Mouse (Mus musculus) myocyte (in vitro differentiated cells): ENCODE results near the gene Fbxl12. TPM values are rescaled to one million over a fixed set of nuclear protein-coding genes. Genes with fewer than 3 reads are reported as not detected.

Experiments used
- H3K27me3 ChIP-seq: one replicate; pipeline ENCODE4 v1.6.1; 2011; ENCODE audit not compliant: control insufficient read depth, insufficient read depth, insufficient read length
- H3K36me3 ChIP-seq: one replicate; pipeline ENCODE4 v1.6.1; 2011; ENCODE audit not compliant: control insufficient read depth, insufficient read depth
- H3K4me2 ChIP-seq: one replicate; pipeline ENCODE4 v1.6.1; 2011; ENCODE audit warnings: low read depth, control low read depth
- H3K4me3 ChIP-seq: one replicate; pipeline ENCODE4 v1.5.1; 2011; ENCODE audit warnings: mild to moderate bottlenecking, control low read depth, moderate library complexity
- H3K79me2 ChIP-seq: one replicate; pipeline ENCODE4 v1.6.1; 2011; ENCODE audit not compliant: control insufficient read depth, insufficient read depth
- H3ac ChIP-seq: one replicate; pipeline ENCODE4 v1.6.1; 2011; ENCODE audit not compliant: control insufficient read depth, insufficient read length
- CEBPB ChIP-seq: IDR thresholded peaks from 2 replicates; pipeline ENCODE4 v1.6.1; 2011; ENCODE audit warnings: mild to moderate bottlenecking, moderate library complexity; ENCODE audit not compliant: poor library complexity, insufficient read depth, severe bottlenecking
- E2F4 ChIP-seq: IDR thresholded peaks from one replicate; pipeline ENCODE4 v1.6.1; 2011; ENCODE audit warnings: mild to moderate bottlenecking, control low read depth, moderate library complexity; ENCODE audit not compliant: insufficient read depth
- MAX ChIP-seq: IDR thresholded peaks from one replicate; pipeline ENCODE4 v1.6.1; 2011; ENCODE audit warnings: low read depth, mild to moderate bottlenecking, control low read depth
- MYOD1 ChIP-seq, 3 experiments: IDR thresholded peaks; one replicate each; pipeline ENCODE4 v1.6.1; 2011; ENCODE audit warnings: control low read depth in 2 of 3, low read depth in 2 of 3, mild to moderate bottlenecking in 2 of 3, moderate library complexity in 1 of 3; ENCODE audit not compliant: insufficient read length in 2 of 3, control insufficient read depth in 1 of 3
- MYOG ChIP-seq, 3 experiments: IDR thresholded peaks; one replicate each; pipeline ENCODE4 v1.6.1; 2011; ENCODE audit warnings: control low read depth in 2 of 3, low read depth in 2 of 3, mild to moderate bottlenecking in 2 of 3; ENCODE audit not compliant: insufficient read length in 2 of 3, control insufficient read depth in 1 of 3, insufficient read depth in 1 of 3
- POLR2A ChIP-seq: IDR thresholded peaks from one replicate; pipeline ENCODE4 v1.6.1; 2011; ENCODE audit warnings: low read depth, mild to moderate bottlenecking, control low read depth, moderate library complexity; ENCODE audit not compliant: insufficient read length
- POLR2AphosphoS2 ChIP-seq: IDR thresholded peaks from one replicate; pipeline ENCODE4 v1.6.1; 2011; ENCODE audit warnings: low read depth, control low read depth; ENCODE audit not compliant: insufficient read length
- REST ChIP-seq: IDR thresholded peaks from one replicate; pipeline ENCODE4 v1.6.1; 2011; ENCODE audit warnings: mild to moderate bottlenecking, control low read depth, moderate library complexity; ENCODE audit not compliant: insufficient read depth, insufficient read length
- SRF ChIP-seq: IDR thresholded peaks from one replicate; pipeline ENCODE4 v1.6.1; 2011; ENCODE audit warnings: low read depth; ENCODE audit not compliant: control insufficient read depth, insufficient read length
- TCF12 ChIP-seq: IDR thresholded peaks from one replicate; pipeline ENCODE4 v1.6.1; 2011; ENCODE audit warnings: mild to moderate bottlenecking, control low read depth; ENCODE audit not compliant: poor library complexity, insufficient read depth, severe bottlenecking
- TCF3 ChIP-seq: IDR thresholded peaks from one replicate; pipeline ENCODE4 v1.6.1; 2011; ENCODE audit warnings: low read depth, control low read depth; ENCODE audit not compliant: insufficient read length
- USF1 ChIP-seq: IDR thresholded peaks from one replicate; pipeline ENCODE4 v1.6.1; 2011; ENCODE audit warnings: low read depth, mild to moderate bottlenecking, control low read depth, moderate library complexity
- polyA plus RNA-seq: library from polyadenylated mRNA; unstranded; fragments of >200 nt; fragmentation: generic; extraction: Trizol; gene quantifications from one replicate; pipeline ENCODE4 v1.2.1, GENCODE M21; 2012; ENCODE audit warnings: missing spikeins

The Fbxl12 gene
- polyA plus RNA-seq, 1 experiment, result 10.6 TPM

GRCm38 (mm10) chr9:20677892-20678291 is 33.3 kb upstream of the Fbxl12 start:
- TF ChIP-seq USF1 (no peak), E2F4 (no peak), CEBPB (no peak), POLR2A (no peak)
- Histone ChIP-seq H3K79me2 (no peaks in the 10 kb centered on the region), H3K4me3 (no peak overlapping the region), H3K4me2 (no peak overlapping the region), H3K36me3 (no peaks in the 10 kb centered on the region), H3ac (no peak overlapping the region), H3K27me3 (peaks cover 13% of the 10 kb centered on the region)

- Histone ChIP-seq H3K4me2 (no peak overlapping the region), H3K79me2 (no peaks in the 10 kb centered on the region), H3K27me3 (peaks cover 9% of the 10 kb centered on the region), H3K4me3 (no peak overlapping the region), H3ac (no peak overlapping the region), H3K36me3 (no peaks in the 10 kb centered on the region)
- no peak for TF ChIP-seq E2F4
- TF ChIP-seq POLR2A, result no peak
- TF ChIP-seq TCF3, result no peak
- TF ChIP-seq USF1, result no peak
- TF ChIP-seq REST, result no peak
- TF ChIP-seq CEBPB, result no peak
- TF ChIP-seq MYOG (IDR thresholded peaks at IDR 0.05; ENCODE audit: control insufficient read depth in 1 of 3, insufficient read depth in 1 of 3, insufficient read length in 2 of 3, low read depth in 2 of 3), result no peak
- no peak for TF ChIP-seq POLR2AphosphoS2
- no peak for TF ChIP-seq MYOD1 (IDR thresholded peaks at IDR 0.05; ENCODE audit: control insufficient read depth in 1 of 3, insufficient read length in 2 of 3, low read depth in 2 of 3)
- no peak for TF ChIP-seq TCF12
- no peak for TF ChIP-seq MAX
- no peak for TF ChIP-seq SRF
Observed at GRCm38 (mm10) chr9:20672047-20672446, 27.5 kb upstream of the Fbxl12 start.

GRCm38 (mm10) chr9:20668065-20668464 is 23.5 kb upstream of the Fbxl12 start:
- no peak overlapping the region for H3K4me2 ChIP-seq
- no peak overlapping the region for H3K4me3 ChIP-seq
- H3K27me3 ChIP-seq, result no peaks in the 10 kb centered on the region
- H3ac ChIP-seq, result no peak overlapping the region
- H3K79me2 ChIP-seq, result no peaks in the 10 kb centered on the region
- no peaks in the 10 kb centered on the region for H3K36me3 ChIP-seq
- TF ChIP-seq TCF12, result no peak
- TF ChIP-seq POLR2AphosphoS2, result peak; percentile 68

- H3K79me2 ChIP-seq, result no peaks in the 10 kb centered on the region
- H3K4me3 ChIP-seq, result no peak overlapping the region
- no peak overlapping the region for H3K4me2 ChIP-seq
- no peaks in the 10 kb centered on the region for H3K36me3 ChIP-seq
- no peaks in the 10 kb centered on the region for H3K27me3 ChIP-seq
- H3ac ChIP-seq, result no peak overlapping the region
- no peak for TF ChIP-seq MAX
- peak; percentile 51 for TF ChIP-seq POLR2AphosphoS2
- no peak for TF ChIP-seq MYOD1 (IDR thresholded peaks at IDR 0.05; ENCODE audit: control insufficient read depth in 1 of 3, insufficient read length in 2 of 3, low read depth in 2 of 3)
Observed at GRCm38 (mm10) chr9:20666510-20667034, 22.0 kb upstream of the Fbxl12 start.

- H3K79me2 ChIP-seq, result no peaks in the 10 kb centered on the region
- no peak overlapping the region for H3K4me2 ChIP-seq
- H3K27me3 ChIP-seq, result no peaks in the 10 kb centered on the region
- TF ChIP-seq POLR2AphosphoS2 (peak; percentile 79), TCF12 (no peak), MYOD1 (IDR thresholded peaks at IDR 0.05; ENCODE audit: control insufficient read depth in 1 of 3, insufficient read length in 2 of 3, low read depth in 2 of 3) (no peak)
- no peak overlapping the region for H3K4me3 ChIP-seq
- no peaks in the 10 kb centered on the region for H3K36me3 ChIP-seq
- H3ac ChIP-seq, result no peak overlapping the region
Observed at GRCm38 (mm10) chr9:20665925-20666324, 21.4 kb upstream of the Fbxl12 start.

GRCm38 (mm10) chr9:20664982-20665637 is 20.5 kb upstream of the Fbxl12 start:
- H3K4me2 ChIP-seq, result no peak overlapping the region
- no peak overlapping the region for H3ac ChIP-seq
- no peaks in the 10 kb centered on the region for H3K36me3 ChIP-seq
- no peaks in the 10 kb centered on the region for H3K79me2 ChIP-seq
- H3K27me3 ChIP-seq, result no peaks in the 10 kb centered on the region
- H3K4me3 ChIP-seq, result no peak overlapping the region
- TF ChIP-seq MYOG (IDR thresholded peaks at IDR 0.05; ENCODE audit: control insufficient read depth in 1 of 3, insufficient read depth in 1 of 3, insufficient read length in 2 of 3, low read depth in 2 of 3) (no peak), POLR2AphosphoS2 (no peak), USF1 (no peak), MAX (no peak), MYOD1 (IDR thresholded peaks at IDR 0.05; ENCODE audit: control insufficient read depth in 1 of 3, insufficient read length in 2 of 3, low read depth in 2 of 3) (no peak), TCF3 (no peak), CEBPB (no peak), TCF12 (no peak), SRF (no peak), E2F4 (no peak), POLR2A (no peak), REST (no peak)
